Mouse (Mus musculus) kidney, adult 2 months (tissue): ENCODE measurements around the gene Ppie.

Experiments
- CTCF ChIP-seq: fragments of 200-500 bp; conservative IDR thresholded peaks from 2 replicates; pipeline ENCODE4 v1.5.1; 2011; ENCODE audit warnings: low read depth, mild to moderate bottlenecking, control low read depth, low read length, moderate library complexity, mixed read lengths; ENCODE audit not compliant: insufficient read depth, insufficient read length
- POLR2A ChIP-seq: fragments of 200-500 bp; IDR thresholded peaks from one replicate; pipeline ENCODE4 v1.6.1; 2011; ENCODE audit warnings: low read depth, low read length, control low read depth

- TF ChIP-seq POLR2A (no peak), CTCF (no peak)
These were observed 53.4 kb downstream of the Ppie start for GRCm38 (mm10) chr4:123086381-123086780.
